Mouse (Mus musculus) hindbrain, embryonic 15.5 days (tissue): Measurements from ENCODE around the gene Rell1. TPM values are rescaled to one million over a fixed set of nuclear protein-coding genes. Genes with fewer than 3 reads are reported as not detected.
"Not testable (repeated sequence)": the region's sequence is repeated elsewhere in the genome, so short reads cannot be mapped to it uniquely, and the experiment has no call there.

ENCODE experiments used
- ATAC-seq: fragments of 200-750 bp; cut with Nextera tagmentation; 2 replicates; pipeline ENCODE4 v1.8.0; 2017; ENCODE audit warnings: low read depth, moderate number of reproducible peaks, moderate TSS enrichment; ENCODE audit not compliant: low FRiP score
- H3K27ac ChIP-seq: fragments of 300-500 bp; sonication (generic); replicated peaks from 2 replicates; pipeline ENCODE4 v1.5.1; 2015; ENCODE audit warnings: mild to moderate bottlenecking, inconsistent platforms
- H3K27me3 ChIP-seq: fragments of 300-500 bp; sonication (generic); 2 replicates; pipeline ENCODE4 v1.6.1; 2015; ENCODE audit warnings: control low read depth, inconsistent platforms
- H3K36me3 ChIP-seq: fragments of 300-500 bp; sonication (generic); 2 replicates; pipeline ENCODE4 v1.6.1; 2015; ENCODE audit warnings: control low read depth, inconsistent platforms
- H3K4me1 ChIP-seq: fragments of 300-500 bp; sonication (generic); replicated peaks from 2 replicates; pipeline ENCODE4 v1.6.1; 2015; ENCODE audit warnings: control low read depth, inconsistent platforms
- H3K4me2 ChIP-seq: fragments of 300-500 bp; sonication (generic); 2 replicates; pipeline ENCODE4 v1.6.1; 2015; ENCODE audit warnings: moderate library complexity, mild to moderate bottlenecking, inconsistent platforms
- H3K4me3 ChIP-seq: fragments of 300-500 bp; sonication (generic); 2 replicates; pipeline ENCODE4 v1.5.1; 2015; ENCODE audit warnings: mild to moderate bottlenecking, inconsistent platforms
- H3K9ac ChIP-seq: fragments of 300-500 bp; sonication (generic); 2 replicates; pipeline ENCODE4 v1.6.1; 2015; ENCODE audit warnings: inconsistent platforms
- H3K9me3 ChIP-seq: fragments of 300-500 bp; sonication (generic); 2 replicates; pipeline ENCODE4 v1.6.1; 2016; ENCODE audit warnings: control low read depth, inconsistent platforms
- WGBS: fragments of 180-500 bp; shearing (Covaris S2); methylation state at CpG from one replicate; pipeline ENCODE4 v1.1.7; 2015; 5-methylcytosine and 5-hydroxymethylcytosine counted together
- polyA plus RNA-seq: library from polyadenylated mRNA; unstranded; fragments of >200 nt; fragmentation: Nextera tagmentation; extraction: Ambion mirVana; gene quantifications from 2 replicates; pipeline ENCODE4 v1.2.1, GENCODE M21; 2015

The Rell1 gene
- polyA plus RNA-seq, 1 experiment from 2014 or later, result 8.8 TPM

DNA sequence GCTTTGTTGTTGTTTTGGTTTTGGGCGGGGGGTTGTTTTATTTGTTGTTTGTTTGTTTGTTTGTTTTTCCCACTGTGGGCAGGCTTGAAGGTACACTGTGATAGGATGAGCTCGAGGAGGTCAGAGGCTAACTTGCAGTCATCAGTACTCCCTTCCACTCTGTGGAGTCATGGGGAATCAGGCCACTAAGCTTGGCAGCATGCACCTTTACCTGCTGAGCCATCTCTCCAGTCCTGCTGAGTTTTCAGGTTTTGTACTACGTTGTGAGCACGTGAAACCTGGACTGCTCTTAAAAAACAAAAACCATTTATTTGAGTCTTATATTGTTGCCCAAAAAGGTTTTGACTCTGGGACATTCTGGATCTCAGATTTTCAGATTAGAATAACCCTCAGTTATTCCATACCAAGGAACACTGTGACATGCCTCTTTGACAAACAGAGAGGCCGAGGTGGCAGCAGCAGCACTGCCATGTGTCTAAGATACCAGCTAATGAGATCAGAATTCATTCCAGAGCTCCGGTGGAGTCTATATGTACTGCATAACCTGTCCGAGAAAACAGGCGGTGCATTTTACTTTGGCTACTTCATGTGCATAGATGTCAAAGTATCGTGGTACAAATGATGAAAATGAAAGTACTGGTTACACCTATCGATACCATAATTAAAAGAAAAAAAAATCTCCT, 52.1 kb downstream of the Rell1 start:
- H3K27ac ChIP-seq, result no peak overlapping the region
- ATAC-seq, result no peak
- no peaks in the 10 kb centered on the region for H3K9me3 ChIP-seq
- H3K36me3 ChIP-seq, result no peaks in the 10 kb centered on the region
- H3K4me3 ChIP-seq, result no peak overlapping the region
- no peaks in the 10 kb centered on the region for H3K4me1 ChIP-seq
- WGBS, result 88% methylated on average over 10 of the region's 10 CpGs
- H3K9ac ChIP-seq, result no peak overlapping the region
- H3K27me3 ChIP-seq, result no peaks in the 10 kb centered on the region
- H3K4me2 ChIP-seq, result no peak overlapping the region

DNA sequence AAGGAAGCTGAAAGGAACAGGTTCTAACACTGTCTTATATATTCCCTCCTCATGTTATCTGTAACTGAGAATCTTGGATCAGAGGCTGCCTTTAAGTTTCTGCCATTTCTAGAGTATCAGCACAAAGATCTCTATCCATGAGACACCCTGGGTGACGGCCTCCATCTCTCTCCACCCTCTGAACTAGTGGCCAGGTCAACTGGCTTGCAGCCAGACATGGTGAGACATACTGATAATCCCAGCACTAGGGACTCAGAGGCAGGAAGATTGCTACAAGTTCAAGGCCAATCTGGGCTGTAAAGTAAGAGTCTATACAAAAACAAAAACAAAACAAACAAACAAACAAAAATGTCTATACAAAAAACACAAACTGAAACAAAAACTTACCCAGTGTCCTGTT, 53.8 kb downstream of the Rell1 start:
- WGBS, result 73% methylated on average over 1 of the region's 1 CpGs
- no peaks in the 10 kb centered on the region for H3K4me1 ChIP-seq

DNA sequence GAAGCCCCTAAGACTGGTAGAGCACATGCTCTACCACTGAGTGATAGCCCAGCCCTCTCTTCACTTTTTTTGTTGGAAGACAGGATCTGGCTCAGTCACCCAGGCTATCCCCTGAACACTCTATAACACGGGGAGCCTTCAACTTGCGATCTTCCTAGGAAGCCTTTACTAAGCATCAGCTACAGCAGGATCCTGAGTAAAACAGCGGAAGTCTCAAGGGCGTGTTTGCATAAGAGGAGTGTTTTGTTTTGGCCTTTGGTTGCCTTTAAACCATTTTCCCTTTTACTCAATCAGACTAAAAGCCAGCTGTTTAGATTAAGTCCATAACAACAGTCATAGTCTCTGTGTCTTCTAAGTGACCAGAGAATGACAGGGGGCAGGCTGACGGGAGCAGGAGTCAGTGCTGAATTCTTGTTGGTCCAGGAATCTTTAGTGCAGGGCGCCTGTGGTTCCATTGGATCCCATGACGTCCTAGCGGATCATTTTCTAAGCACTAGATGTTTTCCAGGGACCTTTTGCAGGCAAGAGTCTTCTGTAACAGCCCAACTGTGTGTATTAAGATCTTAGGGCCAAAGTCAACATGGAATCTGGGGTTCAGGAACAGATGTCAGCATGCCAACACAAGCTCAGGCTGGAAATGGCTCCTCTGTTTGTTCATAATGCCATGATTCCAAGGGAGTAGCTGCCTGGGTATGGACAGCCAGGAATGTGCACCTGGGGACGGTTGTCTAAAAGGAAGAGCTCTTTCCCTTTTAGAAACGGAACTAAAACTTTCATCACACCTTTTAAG, 58.3 kb downstream of the Rell1 start:
- Histone ChIP-seq H3K36me3 (no peaks in the 10 kb centered on the region), H3K4me2 (no peak overlapping the region), H3K4me3 (no peak overlapping the region), H3K27ac (no peak overlapping the region), H3K4me1 (no peaks in the 10 kb centered on the region; the same call in 1 of the 2 replicates), H3K9ac (no peak overlapping the region), H3K9me3 (no peaks in the 10 kb centered on the region), H3K27me3 (no peaks in the 10 kb centered on the region)
- no peak for ATAC-seq
- 83% methylated on average over 10 of the region's 10 CpGs for WGBS

More for the DNA sequence above, 53.8 kb downstream of the Rell1 start:
- H3K4me2 ChIP-seq, result no peak overlapping the region
- ATAC-seq, result no peak
- no peaks in the 10 kb centered on the region for H3K27me3 ChIP-seq
- H3K27ac ChIP-seq, result no peak overlapping the region
- H3K4me3 ChIP-seq, result no peak overlapping the region
- H3K9me3 ChIP-seq, result no peaks in the 10 kb centered on the region
- H3K9ac ChIP-seq, result no peak overlapping the region
- H3K36me3 ChIP-seq, result no peaks in the 10 kb centered on the region

DNA sequence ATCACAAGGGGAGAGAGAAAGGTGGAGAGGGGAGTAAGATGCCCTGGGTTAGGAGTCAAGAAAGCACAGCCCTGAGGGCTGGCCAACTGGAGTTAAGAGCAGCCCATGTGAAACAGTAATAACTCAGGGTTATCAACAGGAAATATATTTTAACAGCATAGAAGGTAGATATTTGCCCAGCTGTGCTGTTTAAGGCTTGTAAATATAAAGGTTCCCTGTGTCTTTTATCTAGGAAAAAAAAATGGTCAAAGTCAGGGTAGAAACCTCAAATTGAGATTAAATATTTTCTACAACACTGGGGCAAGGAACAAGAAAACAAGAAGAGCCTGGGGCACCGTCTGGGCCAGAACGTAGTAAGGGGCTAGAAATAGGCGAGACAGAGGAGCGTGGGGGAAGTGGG, 61.2 kb downstream of the Rell1 start:
- ATAC-seq, result no peak
- 61% methylated on average over 4 of the region's 4 CpGs for WGBS
- H3K9me3 ChIP-seq, result no peaks in the 10 kb centered on the region

DNA sequence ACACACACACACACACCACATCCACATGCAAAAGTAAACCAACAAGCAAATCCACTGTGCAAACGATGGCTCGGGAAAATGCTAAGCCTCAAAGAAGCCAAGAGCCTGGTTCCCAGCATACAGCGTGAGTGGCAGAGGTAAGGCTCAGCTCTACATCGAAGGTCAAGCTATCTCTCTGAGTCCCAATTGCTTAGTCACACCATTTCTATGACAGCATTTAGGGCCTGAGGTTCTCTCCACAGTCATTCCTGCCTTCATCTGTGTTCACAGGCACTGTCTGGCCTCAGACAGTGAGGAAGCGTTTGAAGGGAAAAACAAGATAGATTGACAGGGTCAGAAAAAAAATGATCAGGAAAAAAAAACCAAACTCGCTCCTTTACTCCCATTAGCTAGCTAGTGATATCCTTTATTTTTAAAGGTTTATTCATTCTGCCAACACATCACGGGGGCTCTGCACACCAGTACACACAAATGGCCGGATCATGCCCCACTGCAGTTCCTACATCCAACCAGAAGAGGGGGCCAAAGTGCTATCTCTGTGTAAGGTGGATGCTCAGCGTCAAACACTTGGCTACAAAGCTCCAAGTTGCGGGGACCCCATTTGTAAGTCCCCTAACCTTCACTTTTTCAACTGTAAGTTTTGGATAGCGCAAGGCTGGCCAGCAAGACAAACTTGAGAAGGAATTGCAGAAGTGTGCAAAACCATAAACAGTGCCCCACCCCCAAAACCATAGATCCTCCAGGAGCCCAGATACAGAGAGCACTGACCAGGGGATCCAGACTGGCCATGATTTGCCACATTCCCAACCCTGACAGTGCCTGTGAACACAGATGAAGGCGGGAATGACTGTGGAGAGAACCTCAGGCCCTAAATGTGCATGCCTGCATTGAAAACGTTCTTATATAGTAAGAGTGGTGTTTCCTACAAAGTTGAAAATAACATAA, 62.3 kb downstream of the Rell1 start:
- H3K4me3 ChIP-seq, result no peak overlapping the region
- no peaks in the 10 kb centered on the region for H3K36me3 ChIP-seq
- no peak overlapping the region; the same call in 1 of the 2 replicates for H3K4me2 ChIP-seq
- no peaks in the 10 kb centered on the region for H3K27me3 ChIP-seq
- H3K27ac ChIP-seq, result no peak overlapping the region
- no peak overlapping the region for H3K9ac ChIP-seq
- peak; percentile 79 for ATAC-seq
- no peaks in the 10 kb centered on the region for H3K9me3 ChIP-seq
- no peaks in the 10 kb centered on the region; the same call in 1 of the 2 replicates for H3K4me1 ChIP-seq
- WGBS, result 46% methylated on average over 13 of the region's 13 CpGs

More for the DNA sequence above, 61.2 kb downstream of the Rell1 start:
- no peaks in the 10 kb centered on the region for H3K36me3 ChIP-seq
- no peak overlapping the region for H3K9ac ChIP-seq
- H3K27me3 ChIP-seq, result no peaks in the 10 kb centered on the region
- H3K4me2 ChIP-seq, result no peak overlapping the region
- H3K4me1 ChIP-seq, result no peaks in the 10 kb centered on the region; the same call in 1 of the 2 replicates
- H3K27ac ChIP-seq, result no peak overlapping the region
- no peak overlapping the region for H3K4me3 ChIP-seq

DNA sequence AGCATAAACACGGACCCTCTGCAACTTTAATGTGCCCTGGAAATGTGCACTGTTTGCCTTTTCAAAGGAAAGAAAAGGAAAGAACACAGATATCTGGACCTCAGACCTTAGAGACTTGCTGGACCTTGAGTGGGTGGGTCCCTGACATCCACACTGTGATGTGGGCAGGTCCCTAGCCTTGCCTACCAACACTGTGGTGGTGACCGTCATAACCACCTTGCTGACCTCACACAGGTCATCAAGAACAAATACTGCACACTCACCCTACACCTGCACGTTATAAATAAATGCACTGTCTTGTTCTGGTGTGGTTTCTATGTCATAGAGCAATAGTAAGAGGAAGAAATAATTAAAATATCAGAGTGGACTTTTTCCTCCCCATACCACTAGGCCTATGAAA, 65.4 kb downstream of the Rell1 start:
- Histone ChIP-seq H3K27me3 (no peaks in the 10 kb centered on the region), H3K36me3 (no peaks in the 10 kb centered on the region), H3K27ac (no peak overlapping the region), H3K4me3 (no peak overlapping the region), H3K9me3 (no peaks in the 10 kb centered on the region), H3K9ac (no peak overlapping the region), H3K4me1 (no peaks in the 10 kb centered on the region; the same call in 1 of the 2 replicates), H3K4me2 (no peak overlapping the region)
- no peak for ATAC-seq
- 90% methylated on average over 3 of the region's 3 CpGs for WGBS

DNA sequence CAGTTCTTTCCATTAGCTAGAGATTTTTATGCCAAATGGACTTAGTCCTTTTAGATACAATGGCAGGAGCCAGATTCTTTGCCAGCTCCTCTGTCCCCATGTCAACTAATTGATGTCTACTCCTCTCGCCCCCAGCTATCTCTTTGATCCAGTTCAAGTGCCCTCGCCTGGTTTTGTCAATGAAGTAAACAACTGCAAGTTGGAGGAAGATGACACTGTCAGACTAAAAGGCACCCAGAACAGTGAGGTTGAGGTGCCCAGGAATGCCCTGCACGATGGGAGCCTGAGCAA, 70.9 kb downstream of the Rell1 start:
- no peak for ATAC-seq
- H3K4me3 ChIP-seq, result no peak overlapping the region
- H3K9ac ChIP-seq, result no peak overlapping the region
- 87% methylated on average over 3 of the region's 3 CpGs for WGBS
- no peaks in the 10 kb centered on the region for H3K27me3 ChIP-seq
- no peaks in the 10 kb centered on the region for H3K4me1 ChIP-seq
- H3K36me3 ChIP-seq, result no peaks in the 10 kb centered on the region
- no peak overlapping the region for H3K4me2 ChIP-seq
- no peaks in the 10 kb centered on the region for H3K9me3 ChIP-seq
- H3K27ac ChIP-seq, result no peak overlapping the region

DNA sequence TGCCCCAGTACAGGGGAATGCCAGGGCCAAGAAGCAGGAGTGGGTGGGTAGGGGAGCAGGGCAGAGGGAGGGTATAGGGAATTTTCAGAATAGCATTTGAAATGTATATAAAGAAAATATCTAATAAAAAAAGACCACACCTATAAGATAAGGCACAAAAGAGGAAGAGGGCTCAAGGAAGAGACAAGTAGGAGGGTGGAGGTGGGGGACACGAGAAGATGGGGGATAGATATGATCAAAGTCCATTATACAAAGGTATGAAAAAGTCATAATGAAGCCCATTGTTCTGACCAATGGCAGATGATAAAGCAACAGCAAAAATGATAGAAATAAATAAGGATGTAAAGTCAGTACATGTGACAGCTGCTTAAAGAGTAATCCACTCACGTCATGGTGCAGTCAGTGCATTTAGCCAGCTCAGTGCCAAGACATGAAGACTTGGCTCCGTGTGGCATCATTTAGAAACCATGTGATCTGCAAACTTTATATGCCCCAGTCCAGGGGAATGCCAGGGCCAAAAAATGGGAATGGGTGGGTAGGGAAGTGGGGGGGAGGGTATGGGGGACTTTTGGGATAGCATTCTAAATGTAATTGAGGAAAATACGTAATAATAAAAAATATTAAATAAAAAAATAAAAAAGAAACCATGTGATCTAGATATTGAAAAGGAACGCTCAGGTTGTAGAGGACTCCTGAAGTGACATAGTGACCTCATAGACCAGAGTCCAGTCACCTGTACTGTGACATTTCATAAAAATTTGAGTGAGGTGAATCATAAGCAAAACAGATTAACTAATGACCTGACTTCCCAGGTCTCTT, 71.5 kb downstream of the Rell1 start:
- H3K9ac ChIP-seq, H3K27me3 ChIP-seq, H3K4me2 ChIP-seq, H3K9me3 ChIP-seq, H3K36me3 ChIP-seq, H3K4me3 ChIP-seq, ATAC-seq, H3K27ac ChIP-seq, H3K4me1 ChIP-seq: not testable (repeated sequence)
- WGBS, result 87% methylated on average over 5 of the region's 5 CpGs

DNA sequence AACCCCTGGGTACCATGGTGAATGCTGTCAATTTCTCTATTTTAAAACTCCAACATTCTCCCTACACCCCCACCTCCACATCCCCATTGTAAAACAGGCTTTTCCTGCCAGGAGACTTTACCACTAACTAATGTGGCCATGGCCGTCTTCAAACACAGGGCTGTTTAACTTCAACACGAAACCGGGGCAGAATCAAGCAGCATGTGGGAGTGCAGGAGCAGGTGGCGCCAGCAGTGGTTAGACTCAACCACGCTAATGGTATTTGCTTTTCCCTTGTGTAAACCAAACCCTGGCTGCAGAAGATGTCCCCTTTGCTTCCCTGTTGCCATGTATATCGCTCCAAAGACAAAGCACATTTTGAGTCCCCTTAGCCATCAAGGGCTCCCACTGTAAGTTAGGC, 76.8 kb downstream of the Rell1 start:
- 0 out of 2 replicates have a peak, but pooled peaks have one; percentile 15 for ATAC-seq
- Histone ChIP-seq H3K27ac (no peak overlapping the region), H3K4me2 (no peak overlapping the region), H3K36me3 (no peaks in the 10 kb centered on the region), H3K4me3 (no peak overlapping the region), H3K9ac (no peak overlapping the region), H3K27me3 (no peaks in the 10 kb centered on the region), H3K4me1 (no peaks in the 10 kb centered on the region), H3K9me3 (no peaks in the 10 kb centered on the region)
- WGBS, result 82% methylated on average over 6 of the region's 6 CpGs

DNA sequence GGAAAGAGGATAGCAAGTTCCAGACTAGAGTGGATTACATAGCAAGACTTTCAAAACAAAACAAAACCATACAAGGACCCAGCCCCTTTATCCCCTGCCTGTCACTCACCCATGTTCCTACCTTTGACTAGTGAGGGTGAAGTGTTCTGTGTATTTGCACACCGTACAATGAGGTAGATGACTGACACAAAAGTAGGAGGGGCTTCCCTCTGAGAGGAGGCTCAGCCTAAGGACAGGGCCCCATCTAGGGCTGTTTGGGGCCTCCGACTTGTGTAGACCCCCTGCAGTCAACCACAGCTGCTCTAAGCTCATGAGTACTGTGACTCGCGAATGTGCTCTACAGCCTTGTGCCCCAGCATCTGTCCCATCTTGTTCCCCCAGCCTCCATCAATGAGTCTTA, 77.5 kb downstream of the Rell1 start:
- Histone ChIP-seq H3K4me3 (no peak overlapping the region), H3K9me3 (no peaks in the 10 kb centered on the region), H3K27ac (no peak overlapping the region), H3K36me3 (no peaks in the 10 kb centered on the region), H3K27me3 (no peaks in the 10 kb centered on the region), H3K4me2 (no peak overlapping the region), H3K9ac (no peak overlapping the region), H3K4me1 (no peaks in the 10 kb centered on the region)
- ATAC-seq, result no peak
- WGBS, result 81% methylated on average over 4 of the region's 4 CpGs

DNA sequence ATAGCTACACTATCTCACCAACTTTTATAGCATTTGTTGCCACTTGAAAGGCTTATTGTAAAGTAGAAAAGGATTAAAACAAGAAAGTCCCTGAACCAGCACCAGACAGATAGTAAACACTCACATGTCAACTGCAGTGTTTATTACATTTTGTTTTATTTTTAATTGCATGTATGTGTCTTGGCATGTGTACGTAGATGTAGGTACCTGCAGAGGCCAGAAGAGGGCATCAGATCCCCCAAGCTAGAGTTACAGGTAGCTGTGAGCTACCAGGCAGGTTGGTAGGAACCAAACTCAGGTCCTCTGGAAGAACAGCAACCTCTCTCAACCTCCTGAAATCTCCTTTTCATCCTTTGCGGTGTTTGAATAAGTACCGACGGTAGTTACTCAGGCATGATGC, 81.6 kb downstream of the Rell1 start:
- Histone ChIP-seq H3K27me3 (no peaks in the 10 kb centered on the region), H3K9ac (no peak overlapping the region), H3K9me3 (no peaks in the 10 kb centered on the region), H3K4me2 (no peak overlapping the region), H3K4me3 (no peak overlapping the region), H3K4me1 (no peaks in the 10 kb centered on the region), H3K27ac (no peak overlapping the region), H3K36me3 (no peaks in the 10 kb centered on the region)
- ATAC-seq, result no peak
- 96% methylated on average over 4 of the region's 4 CpGs for WGBS
